Mouse (Mus musculus) hindbrain, embryonic 14.5 days (tissue): ENCODE data around the gene Irak3. TPM values are rescaled to one million over a fixed set of nuclear protein-coding genes. Genes with fewer than 3 reads are reported as not detected.
A peak's percentile ranks its signal among the peaks of the same experiment; 100 is the strongest.
"Not testable (repeated sequence)": the region's sequence is repeated elsewhere in the genome, so short reads cannot be mapped to it uniquely, and the experiment has no call there.

Source experiments
- ATAC-seq: fragments of 200-750 bp; cut with Nextera tagmentation; 2 replicates; pipeline ENCODE4 v1.8.0; 2017; ENCODE audit warnings: moderate number of reproducible peaks, mild to moderate bottlenecking, moderate TSS enrichment, moderate library complexity; ENCODE audit not compliant: low FRiP score
- DNase-seq: peaks from one replicate; pipeline ENCODE4 v3.0.0-alpha.2; 2015; ENCODE audit warnings: low spot score
- H3K27ac ChIP-seq: fragments of 300-500 bp; sonication (generic); 2 replicates; pipeline ENCODE4 v1.5.1; 2014; ENCODE audit warnings: mild to moderate bottlenecking, moderate library complexity
- H3K27me3 ChIP-seq: fragments of 300-500 bp; sonication (generic); 2 replicates; pipeline ENCODE4 v1.6.1; 2014; ENCODE audit warnings: mild to moderate bottlenecking, low read length, mixed read lengths; ENCODE audit not compliant: control insufficient read depth, insufficient read depth
- H3K36me3 ChIP-seq: fragments of 300-500 bp; sonication (generic); replicated peaks from 2 replicates; pipeline ENCODE4 v1.6.1; 2014; ENCODE audit not compliant: control insufficient read depth, insufficient read depth
- H3K4me1 ChIP-seq: fragments of 300-500 bp; sonication (generic); replicated peaks from 2 replicates; pipeline ENCODE4 v1.6.1; 2014; ENCODE audit warnings: antibody characterized with exemption, low read length, mixed read lengths; ENCODE audit not compliant: control insufficient read depth, insufficient read depth
- H3K4me2 ChIP-seq: fragments of 300-500 bp; sonication (generic); replicated peaks from 2 replicates; pipeline ENCODE4 v1.6.1; 2014; ENCODE audit warnings: mild to moderate bottlenecking, moderate library complexity
- H3K4me3 ChIP-seq: fragments of 300-500 bp; sonication (generic); replicated peaks from 2 replicates; pipeline ENCODE4 v1.5.1; 2014; ENCODE audit warnings: mild to moderate bottlenecking, low read length
- H3K9ac ChIP-seq: fragments of 300-500 bp; sonication (generic); 2 replicates; pipeline ENCODE4 v1.6.1; 2014
- H3K9me3 ChIP-seq: fragments of 300-500 bp; sonication (generic); 2 replicates; pipeline ENCODE4 v1.6.1; 2016; ENCODE audit warnings: low read length; ENCODE audit not compliant: control insufficient read depth
- WGBS: fragments of 180-500 bp; shearing (Covaris S2); extraction: QIAGEN DNeasy Blood & Tissue Kit; methylation state at CpG from one replicate; pipeline ENCODE4 v1.1.7; 2014; 5-methylcytosine and 5-hydroxymethylcytosine counted together
- polyA plus RNA-seq: library from polyadenylated mRNA; unstranded; fragments of >200 nt; fragmentation: Nextera tagmentation; extraction: Ambion mirVana; gene quantifications from 2 replicates; pipeline ENCODE4 v1.2.1, GENCODE M21; 2014

The Irak3 gene
- polyA plus RNA-seq, 1 experiment from 2014 or later = 0.51 TPM

DNA sequence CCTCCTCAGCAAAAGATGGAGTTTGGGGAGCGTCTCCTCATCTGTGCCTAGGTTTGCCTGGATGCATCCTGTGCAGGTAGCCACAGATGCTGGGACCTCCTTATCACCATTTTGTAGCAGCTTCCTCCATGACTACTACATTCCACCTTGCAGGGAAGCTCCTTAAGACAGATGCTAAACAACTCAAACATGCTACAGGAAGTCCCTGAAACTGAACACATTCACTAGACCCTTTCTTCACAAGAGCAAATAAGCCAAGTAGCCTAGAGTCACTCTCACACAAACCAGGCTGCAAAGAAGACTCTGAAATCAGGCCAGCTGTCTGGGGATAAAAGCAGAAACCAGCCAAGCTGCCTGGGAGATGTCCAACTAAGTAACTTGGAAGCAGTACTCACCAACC lies 86.7 kb downstream of the Irak3 start:
- no peak overlapping the region for H3K9ac ChIP-seq
- no peak overlapping the region for H3K4me2 ChIP-seq
- no peak overlapping the region for H3K4me3 ChIP-seq
- no peaks in the 10 kb centered on the region for H3K36me3 ChIP-seq
- DNase-seq (no peak), ATAC-seq (no peak)
- H3K27ac ChIP-seq = no peak overlapping the region
- no peaks in the 10 kb centered on the region for H3K9me3 ChIP-seq
- no peaks in the 10 kb centered on the region for H3K27me3 ChIP-seq
- 92% methylated on average over 1 of the region's 1 CpGs for WGBS
- no peaks in the 10 kb centered on the region for H3K4me1 ChIP-seq

DNA sequence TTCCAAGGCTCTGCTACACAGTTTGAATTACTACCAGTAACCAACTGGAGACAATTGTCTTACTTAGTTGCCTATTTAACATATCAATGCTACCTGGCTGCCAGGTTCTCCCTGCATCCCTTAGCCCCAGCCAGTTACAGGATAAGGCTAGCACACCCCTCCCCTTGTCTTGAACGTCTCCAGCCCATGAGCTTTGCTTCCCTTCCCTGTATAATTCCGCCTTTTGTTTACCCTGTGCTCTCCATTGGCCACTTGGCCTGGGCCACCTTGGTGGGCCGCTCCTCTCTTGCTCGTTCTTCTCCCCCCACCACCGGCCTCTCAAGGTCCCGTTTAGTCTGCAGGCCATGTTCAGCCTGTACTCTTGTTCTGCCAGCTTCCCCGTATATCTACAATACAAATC lies 87.4 kb downstream of the Irak3 start:
- H3K4me1 ChIP-seq = no peaks in the 10 kb centered on the region
- no peaks in the 10 kb centered on the region for H3K9me3 ChIP-seq
- H3K4me3 ChIP-seq = no peak overlapping the region
- 47% methylated on average over 7 of the region's 7 CpGs for WGBS
- ATAC-seq (no peak), DNase-seq (no peak)
- H3K27me3 ChIP-seq = no peaks in the 10 kb centered on the region
- no peak overlapping the region for H3K27ac ChIP-seq
- H3K36me3 ChIP-seq = no peaks in the 10 kb centered on the region
- no peak overlapping the region for H3K9ac ChIP-seq
- H3K4me2 ChIP-seq = no peak overlapping the region

DNA sequence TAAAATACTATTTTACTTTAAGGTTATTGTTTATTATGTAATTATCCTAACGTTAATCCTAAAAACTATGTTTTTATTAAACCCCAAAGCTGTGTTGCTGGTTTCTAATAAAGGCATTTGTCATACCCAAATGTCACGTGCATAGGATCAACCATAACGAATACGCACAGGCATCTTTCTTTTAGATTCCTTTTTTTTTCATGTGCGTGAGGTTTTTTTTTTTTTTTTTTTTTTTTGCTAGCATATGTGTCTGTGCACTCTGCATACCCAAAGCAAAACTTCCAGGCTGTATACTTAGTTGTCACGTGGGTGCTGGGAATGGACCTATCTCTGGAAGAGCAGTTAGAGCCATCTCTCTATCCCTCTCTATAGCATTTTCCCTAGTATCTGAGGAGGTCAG lies 88.0 kb downstream of the Irak3 start:
- no peaks in the 10 kb centered on the region for H3K27me3 ChIP-seq
- H3K4me1 ChIP-seq = no peaks in the 10 kb centered on the region
- DNase-seq = no peak
- WGBS = 79% methylated on average over 6 of the region's 6 CpGs
- no peaks in the 10 kb centered on the region for H3K9me3 ChIP-seq
- H3K9ac ChIP-seq = no peak overlapping the region
- H3K4me2 ChIP-seq = no peak overlapping the region
- H3K36me3 ChIP-seq = no peaks in the 10 kb centered on the region
- no peak overlapping the region for H3K27ac ChIP-seq
- ATAC-seq = no peak
- no peak overlapping the region for H3K4me3 ChIP-seq

DNA sequence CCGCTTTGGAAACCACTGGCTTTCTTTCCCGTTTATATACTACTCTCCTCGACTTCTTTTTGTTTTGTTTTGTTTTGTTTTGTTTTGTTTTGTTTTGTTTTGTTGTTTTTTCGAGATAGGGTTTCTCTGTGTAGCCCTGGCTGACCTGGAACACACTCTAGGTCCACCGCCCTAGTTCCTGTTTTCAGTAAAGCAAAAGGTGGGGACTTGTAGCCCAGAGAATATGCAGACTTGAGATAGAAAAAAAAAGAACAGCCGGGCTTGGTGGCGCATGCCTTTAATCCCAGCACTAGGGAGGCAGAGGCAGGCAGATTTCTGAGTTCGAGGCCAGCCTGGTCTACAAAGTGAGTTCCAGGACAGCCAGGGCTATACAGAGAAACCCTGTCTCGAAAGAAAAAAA lies 88.4 kb downstream of the Irak3 start:
- Histone ChIP-seq H3K4me3 (peak overlapping the region; percentile 50; the same call in 1 of the 2 replicates), H3K4me2 (peak overlapping the region; percentile 70)
- H3K4me1 ChIP-seq, ATAC-seq, H3K27ac ChIP-seq, H3K9me3 ChIP-seq, DNase-seq, H3K9ac ChIP-seq, H3K27me3 ChIP-seq, H3K36me3 ChIP-seq: not testable (repeated sequence)
- 66% methylated on average over 9 of the region's 9 CpGs for WGBS

DNA sequence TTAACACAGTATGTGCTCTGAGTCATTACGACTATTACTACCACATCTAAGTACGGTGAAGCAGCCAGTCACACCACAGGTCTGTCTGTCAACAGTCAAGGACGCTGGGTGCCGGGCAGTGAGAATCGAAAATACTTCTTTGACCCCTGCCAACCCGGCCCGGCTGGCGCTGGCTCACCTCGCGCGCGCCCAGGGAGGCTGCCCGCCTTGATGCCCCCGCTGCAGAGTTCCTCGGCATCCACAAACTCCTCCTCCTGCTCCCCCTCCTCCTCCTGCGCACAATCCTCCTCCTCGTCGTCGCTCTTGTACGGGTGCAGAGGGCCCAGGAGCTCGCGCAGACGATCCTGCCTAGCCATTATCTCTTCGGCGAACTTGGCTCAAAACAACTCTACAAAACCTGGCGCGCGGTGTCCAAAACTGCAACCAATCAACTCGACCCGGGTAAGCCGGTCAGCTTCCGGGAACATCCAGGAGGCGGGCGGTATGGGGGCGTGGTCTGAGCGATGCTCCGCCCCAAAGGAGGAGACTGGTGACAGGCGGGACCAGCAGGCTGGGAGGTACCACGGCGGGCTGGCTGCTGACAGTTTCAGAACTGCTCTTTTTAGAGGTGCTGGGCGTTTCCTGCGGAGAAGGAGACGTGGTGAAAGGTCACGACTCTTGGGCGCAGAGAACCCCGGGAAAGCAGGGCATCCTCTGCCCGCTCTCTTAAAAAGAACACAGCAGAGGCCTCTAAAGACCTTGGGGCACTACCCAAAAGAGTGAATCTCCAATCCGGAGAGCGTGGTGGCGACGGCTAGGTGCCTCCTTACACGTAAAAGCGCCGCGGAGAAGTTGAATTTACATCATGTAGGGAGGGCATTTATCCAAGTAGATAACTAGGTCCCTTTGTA lies 89.2 kb downstream of the Irak3 start, which contains the start of gene Helb:
Gene Helb, minus strand, starts transcription at position 481 of the 890 bp plus-strand sequence.
- peak; percentile 98 for ATAC-seq
- under 1% methylated on average over 55 of the region's 55 CpGs for WGBS
- H3K27ac ChIP-seq = no peak within 1 kb of the TSS
- no peaks in the 10 kb centered on the region for H3K9me3 ChIP-seq
- H3K36me3 ChIP-seq = no peaks in the 10 kb centered on the region
- peak within 1 kb of the TSS; percentile 51 for H3K9ac ChIP-seq
- H3K27me3 ChIP-seq = no peaks in the 10 kb centered on the region
- H3K4me3 ChIP-seq = peak within 1 kb of the TSS; percentile 50
- H3K4me2 ChIP-seq = peak within 1 kb of the TSS; percentile 70
- no peaks in the 10 kb centered on the region for H3K4me1 ChIP-seq
- DNase-seq = peak; percentile 93

DNA sequence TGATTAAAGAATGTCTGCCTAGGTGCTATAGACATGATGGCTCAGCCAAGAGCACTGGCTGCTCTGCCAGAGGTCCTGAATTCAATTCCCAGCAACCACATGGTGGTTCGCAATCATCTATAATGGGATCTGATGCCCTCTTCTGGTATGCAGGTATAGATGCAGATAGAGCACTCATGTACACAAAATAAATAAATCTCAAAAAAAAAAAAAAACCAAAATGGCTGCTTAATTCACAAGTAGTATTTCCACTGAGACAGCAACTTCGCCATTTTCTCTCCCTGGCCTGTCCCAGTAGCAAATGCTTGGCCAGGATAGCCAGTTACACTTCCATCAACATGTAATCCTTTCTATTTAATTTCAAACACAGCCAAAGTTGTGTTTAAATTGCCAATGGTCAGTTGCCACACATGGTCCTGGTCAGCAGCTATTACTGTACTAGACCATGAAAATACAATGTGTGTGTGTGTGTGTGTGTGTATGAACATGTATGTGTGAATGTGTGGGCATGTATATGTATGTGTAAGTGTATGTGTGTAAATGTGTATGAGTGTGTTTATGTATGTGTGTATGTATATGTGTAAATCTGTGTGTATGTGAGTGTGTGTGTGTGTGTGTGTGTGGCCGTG lies 90.1 kb downstream of the Irak3 start:
- H3K27me3 ChIP-seq = no peaks in the 10 kb centered on the region
- no peaks in the 10 kb centered on the region for H3K4me1 ChIP-seq
- no peaks in the 10 kb centered on the region for H3K36me3 ChIP-seq
- peak overlapping the region; percentile 70 for H3K4me2 ChIP-seq
- no peaks in the 10 kb centered on the region for H3K9me3 ChIP-seq
- no peak for DNase-seq
- H3K4me3 ChIP-seq = peak overlapping the region; percentile 50
- no peak overlapping the region for H3K9ac ChIP-seq
- no peak overlapping the region for H3K27ac ChIP-seq
- 75% methylated on average over 3 of the region's 3 CpGs for WGBS
- ATAC-seq = no peak

DNA sequence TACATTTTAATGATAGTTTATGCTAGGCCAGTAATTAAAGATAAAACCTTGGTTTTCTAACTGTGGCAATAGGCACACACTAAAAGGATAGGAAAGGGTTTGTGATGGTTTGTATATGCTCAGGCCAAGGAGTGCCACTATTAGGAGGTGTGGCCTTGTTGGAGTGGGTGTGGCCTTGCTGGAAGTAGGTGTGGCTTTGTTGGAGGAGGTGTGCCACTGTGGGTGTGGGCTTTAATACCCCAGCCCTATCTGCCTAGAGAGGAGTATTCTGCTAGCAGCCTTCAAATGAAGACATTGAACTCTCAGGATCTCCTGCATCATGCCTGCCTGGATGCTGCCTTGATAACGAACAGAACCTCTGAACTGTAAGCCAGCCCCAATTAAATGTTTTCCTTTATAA lies 101.1 kb downstream of the Irak3 start:
- no peak overlapping the region for H3K27ac ChIP-seq
- no peaks in the 10 kb centered on the region; the same call in 1 of the 2 replicates for H3K36me3 ChIP-seq
- DNase-seq (no peak), ATAC-seq (no peak)
- 93% methylated on average over 1 of the region's 1 CpGs for WGBS
- no peaks in the 10 kb centered on the region for H3K4me1 ChIP-seq
- no peak overlapping the region for H3K9ac ChIP-seq
- no peak overlapping the region for H3K4me3 ChIP-seq
- H3K4me2 ChIP-seq = no peak overlapping the region
- no peaks in the 10 kb centered on the region for H3K27me3 ChIP-seq
- no peaks in the 10 kb centered on the region for H3K9me3 ChIP-seq

DNA sequence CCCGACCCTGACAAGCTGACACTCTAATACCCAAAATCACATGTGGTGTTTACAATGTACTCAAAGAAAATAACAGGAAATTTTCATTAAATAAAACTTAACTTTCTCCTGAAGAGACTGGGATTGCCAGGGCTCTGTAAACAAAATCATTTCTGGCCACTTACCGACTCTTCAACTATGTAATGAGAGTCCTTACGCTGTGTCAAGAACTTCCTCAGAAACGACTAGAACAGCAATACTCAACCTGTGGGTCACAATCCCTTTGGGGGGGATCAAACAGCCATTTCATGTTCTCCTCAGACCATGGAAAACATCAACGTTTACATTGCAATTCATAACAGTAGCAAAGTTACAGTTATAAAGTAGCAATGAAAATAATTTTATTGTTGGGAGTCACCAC lies 104.4 kb downstream of the Irak3 start:
- Histone ChIP-seq H3K4me2 (no peak overlapping the region), H3K9me3 (no peaks in the 10 kb centered on the region), H3K36me3 (no peaks in the 10 kb centered on the region; the same call in 1 of the 2 replicates), H3K4me1 (no peaks in the 10 kb centered on the region), H3K27me3 (no peaks in the 10 kb centered on the region), H3K27ac (no peak overlapping the region), H3K9ac (no peak overlapping the region), H3K4me3 (no peak overlapping the region)
- DNase-seq = no peak
- ATAC-seq = no peak
- 92% methylated on average over 5 of the region's 5 CpGs for WGBS

DNA sequence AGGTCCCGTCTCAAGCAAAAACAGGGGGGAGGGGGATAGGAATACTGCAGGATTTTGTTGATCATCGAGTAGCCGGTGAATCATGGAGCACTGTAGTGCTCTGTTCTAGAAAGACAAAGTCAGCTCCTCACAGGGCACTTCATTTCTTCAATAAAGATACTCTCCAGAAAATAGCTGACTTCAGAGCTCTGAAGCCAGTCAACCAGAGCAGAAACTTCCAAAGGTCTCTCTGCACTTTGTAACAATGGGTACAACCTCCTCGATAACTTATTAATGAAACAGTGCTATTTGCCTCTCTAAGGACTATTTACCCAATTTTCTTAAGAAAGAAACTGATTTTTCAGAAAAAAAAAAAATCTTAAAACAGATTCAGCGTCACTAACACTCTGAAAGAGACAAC lies 106.2 kb downstream of the Irak3 start:
- WGBS = 91% methylated on average over 5 of the region's 5 CpGs
- no peak for ATAC-seq
- no peaks in the 10 kb centered on the region; the same call in 1 of the 2 replicates for H3K36me3 ChIP-seq

More for the DNA sequence above, 106.2 kb downstream of the Irak3 start:
- no peak overlapping the region for H3K4me3 ChIP-seq
- H3K27me3 ChIP-seq = no peaks in the 10 kb centered on the region
- no peak overlapping the region for H3K9ac ChIP-seq
- no peak overlapping the region for H3K27ac ChIP-seq
- H3K4me2 ChIP-seq = no peak overlapping the region
- no peaks in the 10 kb centered on the region for H3K4me1 ChIP-seq
- DNase-seq = no peak
- no peaks in the 10 kb centered on the region for H3K9me3 ChIP-seq
